Mouse (Mus musculus) CH12.LX (cell line): Measurements from ENCODE around the gene Fam196a. TPM values are rescaled to one million over a fixed set of nuclear protein-coding genes. Genes with fewer than 3 reads are reported as not detected.

Experiments used
- DNase-seq: peaks from one replicate; pipeline ENCODE4 v3.0.0-alpha.2; 2013; ENCODE audit errors: extremely low read depth
- H3K27ac ChIP-seq: 2 replicates; pipeline ENCODE4 v1.5.1; 2012; ENCODE audit warnings: low read depth, mild to moderate bottlenecking, control low read depth, moderate library complexity; ENCODE audit not compliant: insufficient read depth
- H3K27me3 ChIP-seq: replicated peaks from 2 replicates; pipeline ENCODE3; 2012; ENCODE audit warnings: inconsistent platforms
- H3K36me3 ChIP-seq, 2 experiments: replicated peaks in 1 of 2; 2 replicates each; pipeline versions ENCODE3 to v1.6.1; 2012; ENCODE audit warnings: inconsistent platforms in 1 of 2, low read length in 1 of 2, mild to moderate bottlenecking in 1 of 2, mixed read lengths in 1 of 2, moderate library complexity in 1 of 2; ENCODE audit not compliant: control insufficient read depth in 1 of 2, insufficient read depth in 1 of 2
- H3K4me1 ChIP-seq, 2 experiments: 2 replicates each; pipeline ENCODE4 v1.6.1; 2012; ENCODE audit warnings: inconsistent platforms in 1 of 2, moderate library complexity in 1 of 2; ENCODE audit not compliant: insufficient read depth in 2 of 2, control insufficient read depth in 1 of 2
- H3K4me2 ChIP-seq: 2 replicates; pipeline ENCODE4 v1.6.1; 2012; ENCODE audit warnings: low read depth, mild to moderate bottlenecking, control low read depth; ENCODE audit not compliant: poor library complexity, insufficient read depth, severe bottlenecking
- H3K4me3 ChIP-seq, 3 experiments: fragments of 150-350 bp in 1 of 3; sonication (generic) in 1 of 3; replicated peaks in 1 of 3; 2 replicates each; pipeline versions ENCODE3 to v1.5.1; 2011 to 2012; ENCODE audit warnings: low read depth in 2 of 3, low read length in 2 of 3, mild to moderate bottlenecking in 2 of 3, moderate library complexity in 2 of 3, control low read depth in 1 of 3, improper control_type of control experiment in 1 of 3, inconsistent platforms in 1 of 3, mixed read lengths in 1 of 3; ENCODE audit not compliant: poor library complexity in 1 of 3
- H3K79me2 ChIP-seq: replicated peaks from 2 replicates; pipeline ENCODE4 v1.6.1; 2012; ENCODE audit warnings: mild to moderate bottlenecking, moderate library complexity; ENCODE audit not compliant: control insufficient read depth, poor library complexity, insufficient read depth, severe bottlenecking; ENCODE audit errors: extremely low read depth
- H3K9ac ChIP-seq: 2 replicates; pipeline ENCODE4 v1.6.1; 2012; ENCODE audit warnings: low read depth, mild to moderate bottlenecking, control low read depth, moderate library complexity; ENCODE audit not compliant: insufficient read depth
- H3K9me3 ChIP-seq: replicated peaks from 2 replicates; pipeline ENCODE3; 2012; ENCODE audit warnings: low read length, inconsistent platforms, mixed read lengths
- BHLHE40 ChIP-seq: IDR thresholded peaks from 2 replicates; pipeline ENCODE4 v1.6.1; 2011; ENCODE audit warnings: mild to moderate bottlenecking, low read depth, low read length, improper control_type of control experiment
- CHD2 ChIP-seq: IDR thresholded peaks from 2 replicates; pipeline ENCODE4 v1.6.1; 2011; ENCODE audit warnings: low read length, improper control_type of control experiment
- CTCF ChIP-seq, 2 experiments: IDR thresholded peaks in 1 of 2; conservative IDR thresholded peaks in 1 of 2; 2 replicates each; pipeline ENCODE4 v1.5.1; 2011 to 2012; ENCODE audit warnings: low read depth in 2 of 2, low read length in 2 of 2, improper control_type of control experiment in 1 of 2, inconsistent platforms in 1 of 2, mild to moderate bottlenecking in 1 of 2, moderate library complexity in 1 of 2
- ETS1 ChIP-seq: conservative IDR thresholded peaks from 2 replicates; pipeline ENCODE4 v1.6.1; 2012; ENCODE audit warnings: low read depth, mild to moderate bottlenecking, inconsistent platforms, low read length, improper control_type of control experiment, moderate library complexity
- IRF4 ChIP-seq: IDR thresholded peaks from 2 replicates; pipeline ENCODE4 v1.6.1; 2014; ENCODE audit warnings: low read depth, mild to moderate bottlenecking, inconsistent platforms, low read length, improper control_type of control experiment
- JUN ChIP-seq: IDR thresholded peaks from 2 replicates; pipeline ENCODE4 v1.6.1; 2011; ENCODE audit warnings: low read depth, mild to moderate bottlenecking, low read length, improper control_type of control experiment, moderate library complexity; ENCODE audit not compliant: insufficient read depth
- JUND ChIP-seq: conservative IDR thresholded peaks from 2 replicates; pipeline ENCODE4 v1.6.1; 2011; ENCODE audit warnings: low read depth, low read length, improper control_type of control experiment
- KAT2A ChIP-seq: IDR thresholded peaks from 2 replicates; pipeline ENCODE4 v1.6.1; 2012; ENCODE audit warnings: low read length, improper control_type of control experiment, inconsistent platforms; ENCODE audit not compliant: insufficient replicate concordance
- MAFK ChIP-seq: IDR thresholded peaks from 2 replicates; pipeline ENCODE4 v1.6.1; 2011; ENCODE audit warnings: low read length, improper control_type of control experiment; ENCODE audit not compliant: insufficient replicate concordance
- MAZ ChIP-seq: IDR thresholded peaks from 2 replicates; pipeline ENCODE4 v1.6.1; 2012; ENCODE audit warnings: low read depth, mild to moderate bottlenecking, inconsistent platforms, low read length, improper control_type of control experiment, moderate library complexity
- MEF2A ChIP-seq: IDR thresholded peaks from 2 replicates; pipeline ENCODE4 v1.6.1; 2014; ENCODE audit warnings: low read depth, mild to moderate bottlenecking, inconsistent platforms, low read length, improper control_type of control experiment, borderline replicate concordance
- NELFE ChIP-seq: IDR thresholded peaks from 2 replicates; pipeline ENCODE4 v1.6.1; 2011; ENCODE audit warnings: low read depth, low read length, improper control_type of control experiment
- NRF1 ChIP-seq: IDR thresholded peaks from 2 replicates; pipeline ENCODE4 v1.6.1; 2014; ENCODE audit warnings: low read depth, mild to moderate bottlenecking, inconsistent platforms, low read length, improper control_type of control experiment, moderate library complexity
- POLR2A ChIP-seq: IDR thresholded peaks from 2 replicates; pipeline ENCODE4 v1.6.1; 2011; ENCODE audit warnings: low read depth, mild to moderate bottlenecking, improper control_type of control experiment, low read length
- POLR2AphosphoS2 ChIP-seq: IDR thresholded peaks from 2 replicates; pipeline ENCODE4 v1.6.1; 2011; ENCODE audit warnings: low read depth, low read length, improper control_type of control experiment
- RAD21 ChIP-seq: IDR thresholded peaks from 2 replicates; pipeline ENCODE4 v1.6.1; 2011; ENCODE audit warnings: low read depth, mild to moderate bottlenecking, low read length, improper control_type of control experiment, moderate library complexity
- RCOR1 ChIP-seq: conservative IDR thresholded peaks from 2 replicates; pipeline ENCODE4 v1.6.1; 2012; ENCODE audit warnings: low read depth, mild to moderate bottlenecking, inconsistent platforms, low read length, improper control_type of control experiment
- SIN3A ChIP-seq: IDR thresholded peaks from 2 replicates; pipeline ENCODE4 v1.6.1; 2012; ENCODE audit warnings: low read length, improper control_type of control experiment, inconsistent platforms
- SMC3 ChIP-seq: IDR thresholded peaks from 2 replicates; pipeline ENCODE4 v1.6.1; 2011; ENCODE audit warnings: low read depth, low read length, improper control_type of control experiment
- TCF12 ChIP-seq: IDR thresholded peaks from 2 replicates; pipeline ENCODE4 v1.6.1; 2014; ENCODE audit warnings: low read depth, mild to moderate bottlenecking, inconsistent platforms, low read length, improper control_type of control experiment
- UBTF ChIP-seq: IDR thresholded peaks from 2 replicates; pipeline ENCODE4 v1.6.1; 2012; ENCODE audit warnings: low read depth, mild to moderate bottlenecking, inconsistent platforms, low read length, improper control_type of control experiment, moderate library complexity
- ZC3H11A ChIP-seq: IDR thresholded peaks from 2 replicates; pipeline ENCODE4 v1.6.1; 2012; ENCODE audit warnings: low read depth, mild to moderate bottlenecking, inconsistent platforms, low read length, improper control_type of control experiment
- ZKSCAN1 ChIP-seq: IDR thresholded peaks from 2 replicates; pipeline ENCODE4 v1.6.1; 2012; ENCODE audit warnings: low read depth, inconsistent platforms, low read length, improper control_type of control experiment, borderline replicate concordance
- ZMIZ1 ChIP-seq: IDR thresholded peaks from 2 replicates; pipeline ENCODE4 v1.6.1; 2012; ENCODE audit warnings: low read depth, mild to moderate bottlenecking, inconsistent platforms, low read length, improper control_type of control experiment
- ZNF384 ChIP-seq: IDR thresholded peaks from 2 replicates; pipeline ENCODE4 v1.6.1; 2012; ENCODE audit warnings: low read depth, low read length, improper control_type of control experiment, inconsistent platforms
- dilution Hi-C: fragments of 300-500 bp; cut with MboI; formaldehyde crosslinking; loops from 2 replicates; pipeline ENCODE4 v1.14.3; 2020; ENCODE audit warnings: low sequenced_read_pairs; ENCODE audit not compliant: extremely low pct_unique_long_range_greater_than_20kb, extremely low pct_ligation_motif_present
- in situ Hi-C: fragments of 300-500 bp; cut with MboI; formaldehyde crosslinking; loops from 3 replicates; pipeline ENCODE4 v1.14.3; 2019; ENCODE audit warnings: low sequenced_read_pairs, low pct_ligation_motif_present, low pct_unique_long_range_greater_than_20kb, mixed read lengths
- polyA plus RNA-seq: library from polyadenylated mRNA; unstranded; fragments of >175 nt; gene quantifications from 2 replicates; pipeline ENCODE4 v1.2.1, GENCODE M21; 2012; ENCODE audit warnings: low read depth; ENCODE audit not compliant: insufficient read length
- total RNA-seq, 2 experiments: library from RNA; depleted of rRNA; stranded (reverse); fragments of 300-350 nt in 1 of 2; fragments of >200 nt in 1 of 2; gene quantifications; 2 replicates each; pipeline ENCODE4 v1.2.3; 2012 to 2014

The Fam196a gene
- total and polyA plus RNA-seq, 3 experiments: not detected

- no peak overlapping the region for H3K27ac ChIP-seq
- H3K9me3 ChIP-seq: peaks cover 84% of the 10 kb centered on the region
- in situ Hi-C loops: no loop called here
- no peak overlapping the region for H3K4me3 ChIP-seq
- H3K4me1 ChIP-seq: no peaks in the 10 kb centered on the region
- DNase-seq: no peak
- no peak overlapping the region for H3K4me2 ChIP-seq
- no peaks in the 10 kb centered on the region for H3K27me3 ChIP-seq
- H3K9ac ChIP-seq: no peak overlapping the region
- no peaks in the 10 kb centered on the region for H3K79me2 ChIP-seq
- no peak for TF ChIP-seq KAT2A
- no peak for TF ChIP-seq CHD2
- TF ChIP-seq MAFK: no peak
- TF ChIP-seq SIN3A: no peak
- TF ChIP-seq NELFE: no peak
- TF ChIP-seq ZMIZ1: no peak
- TF ChIP-seq RAD21: no peak
- TF ChIP-seq JUND: no peak
- no peak for TF ChIP-seq JUN
- no peak for TF ChIP-seq CTCF (conservative IDR thresholded peaks at IDR 0.05 in 1 of 2, IDR thresholded peaks at IDR 0.05 in 1 of 2; ENCODE audit: low read depth in 2 of 2, low read length in 2 of 2)
- TF ChIP-seq BHLHE40: no peak
- no peak for TF ChIP-seq ZKSCAN1
- no peak for TF ChIP-seq MAZ
- TF ChIP-seq, all 38 proteins: peak for 0
- H3K36me3 ChIP-seq: no peaks in the 10 kb centered on the region
- dilution Hi-C loops: no loop called here
Observed at GRCm38 (mm10) chr7:134899462-134899861, 38.8 kb downstream of the Fam196a start.

- Histone ChIP-seq H3K4me2 (no peak overlapping the region), H3K79me2 (no peaks in the 10 kb centered on the region), H3K4me3 (no peak overlapping the region), H3K9ac (no peak overlapping the region), H3K9me3 (peaks cover 81% of the 10 kb centered on the region), H3K27ac (no peak overlapping the region), H3K36me3 (no peaks in the 10 kb centered on the region), H3K4me1 (no peaks in the 10 kb centered on the region), H3K27me3 (no peaks in the 10 kb centered on the region)
- in situ Hi-C loops (no loop called here), dilution Hi-C loops (no loop called here)
- TF ChIP-seq RCOR1 (no peak), MAFK (no peak), JUND (no peak), SIN3A (no peak), UBTF (no peak), MEF2A (no peak), POLR2A (no peak), ZNF384 (no peak), TCF12 (no peak), NRF1 (no peak), ZC3H11A (no peak), ETS1 (no peak), SMC3 (no peak), IRF4 (no peak), POLR2AphosphoS2 (no peak)
- DNase-seq: no peak
Observed at GRCm38 (mm10) chr7:134894604-134895003, 43.6 kb downstream of the Fam196a start.
